Mouse (Mus musculus): ENCODE results near the gene Gm32742.

- TF ChIP-seq POLR2A (IDR thresholded peaks at IDR 0.05; ENCODE audit: borderline replicate concordance, low read depth, low read length): no peak
- TF ChIP-seq CTCF (IDR thresholded peaks at IDR 0.05; ENCODE audit: low read depth, low read length): peak; percentile 56; the same call in 1 of the 2 replicates
Measured at GRCm38 (mm10) chr9:51161771-51162388, 3.4 kb downstream of the Gm32742 start.
